Mouse (Mus musculus): Measurements from ENCODE around the gene Exoc4.

GRCm38 (mm10) chr6:33828499-33828898 lies 579.6 kb downstream of the Exoc4 start:
- TF ChIP-seq ETS1 (conservative IDR thresholded peaks at IDR 0.05; ENCODE audit: low read depth, low read length) (no peak), CTCF (conservative IDR thresholded peaks at IDR 0.05 in 1 of 2, IDR thresholded peaks at IDR 0.05 in 1 of 2; ENCODE audit: low read depth in 2 of 2, low read length in 2 of 2) (no peak), ZC3H11A (IDR thresholded peaks at IDR 0.05; ENCODE audit: low read depth, low read length) (no peak), E2F4 (IDR thresholded peaks at IDR 0.05; ENCODE audit: insufficient replicate concordance, low read depth, low read length) (no peak), RCOR1 (conservative IDR thresholded peaks at IDR 0.05; ENCODE audit: low read depth, low read length) (no peak), MXI1 (IDR thresholded peaks at IDR 0.05; ENCODE audit: low read depth, low read length) (no peak), ZMIZ1 (IDR thresholded peaks at IDR 0.05; ENCODE audit: low read depth, low read length) (no peak), IRF4 (IDR thresholded peaks at IDR 0.05; ENCODE audit: low read depth, low read length) (no peak), POLR2A (IDR thresholded peaks at IDR 0.05; ENCODE audit: low read depth, low read length) (no peak), HCFC1 (IDR thresholded peaks at IDR 0.05; ENCODE audit: low read depth, low read length) (no peak), NELFE (IDR thresholded peaks at IDR 0.05; ENCODE audit: low read depth, low read length) (no peak), USF1 (IDR thresholded peaks at IDR 0.05; ENCODE audit: low read depth, low read length) (no peak)
